Mouse (Mus musculus) myocyte (in vitro differentiated cells): Measurements from ENCODE around the gene Spint4. TPM values are rescaled to one million over a fixed set of nuclear protein-coding genes. Genes with fewer than 3 reads are reported as not detected.

Source experiments
- H3K27me3 ChIP-seq: one replicate; pipeline ENCODE4 v1.6.1; 2011; ENCODE audit not compliant: control insufficient read depth, insufficient read depth, insufficient read length
- H3K36me3 ChIP-seq: one replicate; pipeline ENCODE4 v1.6.1; 2011; ENCODE audit not compliant: control insufficient read depth, insufficient read depth
- H3K4me2 ChIP-seq: one replicate; pipeline ENCODE4 v1.6.1; 2011; ENCODE audit warnings: low read depth, control low read depth
- H3K4me3 ChIP-seq: one replicate; pipeline ENCODE4 v1.5.1; 2011; ENCODE audit warnings: mild to moderate bottlenecking, control low read depth, moderate library complexity
- H3K79me2 ChIP-seq: one replicate; pipeline ENCODE4 v1.6.1; 2011; ENCODE audit not compliant: control insufficient read depth, insufficient read depth
- H3ac ChIP-seq: one replicate; pipeline ENCODE4 v1.6.1; 2011; ENCODE audit not compliant: control insufficient read depth, insufficient read length
- CEBPB ChIP-seq: IDR thresholded peaks from 2 replicates; pipeline ENCODE4 v1.6.1; 2011; ENCODE audit warnings: mild to moderate bottlenecking, moderate library complexity; ENCODE audit not compliant: poor library complexity, insufficient read depth, severe bottlenecking
- E2F4 ChIP-seq: IDR thresholded peaks from one replicate; pipeline ENCODE4 v1.6.1; 2011; ENCODE audit warnings: mild to moderate bottlenecking, control low read depth, moderate library complexity; ENCODE audit not compliant: insufficient read depth
- MAX ChIP-seq: IDR thresholded peaks from one replicate; pipeline ENCODE4 v1.6.1; 2011; ENCODE audit warnings: low read depth, mild to moderate bottlenecking, control low read depth
- MYOD1 ChIP-seq, 3 experiments: IDR thresholded peaks; one replicate each; pipeline ENCODE4 v1.6.1; 2011; ENCODE audit warnings: control low read depth in 2 of 3, low read depth in 2 of 3, mild to moderate bottlenecking in 2 of 3, moderate library complexity in 1 of 3; ENCODE audit not compliant: insufficient read length in 2 of 3, control insufficient read depth in 1 of 3
- MYOG ChIP-seq, 3 experiments: IDR thresholded peaks; one replicate each; pipeline ENCODE4 v1.6.1; 2011; ENCODE audit warnings: control low read depth in 2 of 3, low read depth in 2 of 3, mild to moderate bottlenecking in 2 of 3; ENCODE audit not compliant: insufficient read length in 2 of 3, control insufficient read depth in 1 of 3, insufficient read depth in 1 of 3
- POLR2A ChIP-seq: IDR thresholded peaks from one replicate; pipeline ENCODE4 v1.6.1; 2011; ENCODE audit warnings: low read depth, mild to moderate bottlenecking, control low read depth, moderate library complexity; ENCODE audit not compliant: insufficient read length
- POLR2AphosphoS2 ChIP-seq: IDR thresholded peaks from one replicate; pipeline ENCODE4 v1.6.1; 2011; ENCODE audit warnings: low read depth, control low read depth; ENCODE audit not compliant: insufficient read length
- REST ChIP-seq: IDR thresholded peaks from one replicate; pipeline ENCODE4 v1.6.1; 2011; ENCODE audit warnings: mild to moderate bottlenecking, control low read depth, moderate library complexity; ENCODE audit not compliant: insufficient read depth, insufficient read length
- SRF ChIP-seq: IDR thresholded peaks from one replicate; pipeline ENCODE4 v1.6.1; 2011; ENCODE audit warnings: low read depth; ENCODE audit not compliant: control insufficient read depth, insufficient read length
- TCF12 ChIP-seq: IDR thresholded peaks from one replicate; pipeline ENCODE4 v1.6.1; 2011; ENCODE audit warnings: mild to moderate bottlenecking, control low read depth; ENCODE audit not compliant: poor library complexity, insufficient read depth, severe bottlenecking
- TCF3 ChIP-seq: IDR thresholded peaks from one replicate; pipeline ENCODE4 v1.6.1; 2011; ENCODE audit warnings: low read depth, control low read depth; ENCODE audit not compliant: insufficient read length
- USF1 ChIP-seq: IDR thresholded peaks from one replicate; pipeline ENCODE4 v1.6.1; 2011; ENCODE audit warnings: low read depth, mild to moderate bottlenecking, control low read depth, moderate library complexity
- polyA plus RNA-seq: library from polyadenylated mRNA; unstranded; fragments of >200 nt; fragmentation: generic; extraction: Trizol; gene quantifications from one replicate; pipeline ENCODE4 v1.2.1, GENCODE M21; 2012; ENCODE audit warnings: missing spikeins

Spint4 gene
- polyA plus RNA-seq, 1 experiment, result not detected

DNA sequence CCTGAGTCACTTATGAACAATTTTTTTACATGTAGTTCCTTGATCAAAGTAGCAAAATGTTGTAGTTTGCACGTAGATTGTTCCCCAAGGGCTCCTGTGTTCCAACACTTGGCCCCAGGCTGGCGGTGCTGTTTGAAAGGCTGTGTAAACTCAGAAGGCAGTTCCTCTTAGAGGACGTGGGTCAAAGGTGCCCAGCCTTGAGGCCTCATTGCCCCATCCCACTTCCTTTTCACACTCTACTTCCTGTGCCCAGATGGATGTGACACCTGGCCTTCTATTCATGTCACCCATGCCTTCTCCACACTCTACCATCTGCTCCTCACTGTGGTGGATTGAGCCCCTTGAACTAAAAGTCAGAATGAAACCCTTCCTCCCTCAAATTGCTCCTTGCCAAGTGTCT, 18.4 kb upstream of the Spint4 start:
- no peak overlapping the region for H3K4me3 ChIP-seq
- H3K36me3 ChIP-seq, result no peaks in the 10 kb centered on the region
- peaks cover 6% of the 10 kb centered on the region for H3K27me3 ChIP-seq
- no peak for TF ChIP-seq POLR2AphosphoS2
- TF ChIP-seq CEBPB, result no peak
- TF ChIP-seq MYOD1 (IDR thresholded peaks at IDR 0.05; ENCODE audit: control insufficient read depth in 1 of 3, insufficient read length in 2 of 3, low read depth in 2 of 3), result no peak
- TF ChIP-seq E2F4, result no peak
- no peak for TF ChIP-seq MAX
- TF ChIP-seq TCF3, result no peak
- no peak for TF ChIP-seq USF1
- no peak for TF ChIP-seq TCF12
- TF ChIP-seq MYOG (IDR thresholded peaks at IDR 0.05; ENCODE audit: control insufficient read depth in 1 of 3, insufficient read depth in 1 of 3, insufficient read length in 2 of 3, low read depth in 2 of 3), result no peak
- TF ChIP-seq SRF, result no peak
- no peak for TF ChIP-seq POLR2A
- no peak for TF ChIP-seq REST
- H3K4me2 ChIP-seq, result no peak overlapping the region
- no peaks in the 10 kb centered on the region for H3K79me2 ChIP-seq
- no peak overlapping the region for H3ac ChIP-seq

DNA sequence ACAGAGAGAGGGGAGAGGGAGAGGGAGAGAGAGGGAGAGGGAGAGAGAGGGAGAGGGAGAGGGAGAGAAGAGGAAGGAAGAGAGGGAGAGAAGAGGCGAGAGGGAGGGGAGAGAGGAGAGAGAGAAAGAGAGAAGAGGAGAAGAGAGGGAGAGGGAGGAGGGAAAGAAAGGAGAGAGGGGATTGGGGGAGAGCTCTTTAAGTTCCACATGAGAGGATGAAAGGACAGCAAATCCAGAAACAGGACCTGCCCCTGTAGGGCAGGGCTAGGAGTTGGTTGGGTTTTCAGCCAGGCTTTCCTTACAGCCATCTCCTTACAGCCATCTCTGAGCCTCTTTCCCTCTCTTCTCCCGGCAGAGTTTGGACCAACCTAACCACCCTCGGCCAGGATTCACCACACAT, 13.5 kb upstream of the Spint4 start, which contains the start of gene Wfdc13:
Gene Wfdc13, plus strand, starts transcription at position 301 of the 400 bp plus-strand sequence.
- H3K4me2 ChIP-seq, result no peak within 1 kb of the TSS
- H3K36me3 ChIP-seq, result no peaks in the 10 kb centered on the region
- no peak within 1 kb of the TSS for H3K4me3 ChIP-seq
- peaks cover 44% of the 10 kb centered on the region for H3K27me3 ChIP-seq
- no peaks in the 10 kb centered on the region for H3K79me2 ChIP-seq
- TF ChIP-seq MAX, result no peak
- H3ac ChIP-seq, result no peak within 1 kb of the TSS

DNA sequence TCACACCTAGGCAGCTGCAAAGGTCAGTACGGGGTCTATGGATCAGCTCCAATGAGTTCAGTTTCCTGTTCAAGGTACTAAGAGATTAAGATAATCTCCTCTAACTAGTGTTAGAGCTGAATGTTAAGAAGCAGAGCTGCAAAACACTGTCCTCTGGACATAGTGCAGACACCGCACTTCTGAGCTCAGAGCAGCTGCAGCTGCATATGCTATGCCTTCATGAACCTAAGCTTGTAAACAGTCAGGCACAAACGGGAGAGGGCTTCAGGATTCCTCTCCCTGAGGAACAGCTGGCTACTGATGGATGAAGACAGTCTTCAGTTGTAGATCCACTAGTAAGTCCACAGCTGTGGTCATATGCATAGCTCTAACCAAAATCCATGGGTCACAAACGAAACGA, 2.7 kb downstream of the Spint4 start:
- Histone ChIP-seq H3ac (no peak overlapping the region), H3K36me3 (no peaks in the 10 kb centered on the region), H3K79me2 (no peaks in the 10 kb centered on the region), H3K4me2 (no peak overlapping the region), H3K4me3 (no peak overlapping the region), H3K27me3 (peaks cover 18% of the 10 kb centered on the region)
- TF ChIP-seq E2F4, result no peak
- TF ChIP-seq TCF3, result no peak
- TF ChIP-seq MYOG (IDR thresholded peaks at IDR 0.05; ENCODE audit: control insufficient read depth in 1 of 3, insufficient read depth in 1 of 3, insufficient read length in 2 of 3, low read depth in 2 of 3), result no peak
- TF ChIP-seq SRF, result no peak
- TF ChIP-seq MYOD1 (IDR thresholded peaks at IDR 0.05; ENCODE audit: control insufficient read depth in 1 of 3, insufficient read length in 2 of 3, low read depth in 2 of 3), result no peak
- TF ChIP-seq CEBPB, result no peak
- no peak for TF ChIP-seq MAX
- TF ChIP-seq REST, result no peak
- TF ChIP-seq USF1, result no peak
- TF ChIP-seq POLR2AphosphoS2, result no peak
- no peak for TF ChIP-seq POLR2A
- no peak for TF ChIP-seq TCF12

DNA sequence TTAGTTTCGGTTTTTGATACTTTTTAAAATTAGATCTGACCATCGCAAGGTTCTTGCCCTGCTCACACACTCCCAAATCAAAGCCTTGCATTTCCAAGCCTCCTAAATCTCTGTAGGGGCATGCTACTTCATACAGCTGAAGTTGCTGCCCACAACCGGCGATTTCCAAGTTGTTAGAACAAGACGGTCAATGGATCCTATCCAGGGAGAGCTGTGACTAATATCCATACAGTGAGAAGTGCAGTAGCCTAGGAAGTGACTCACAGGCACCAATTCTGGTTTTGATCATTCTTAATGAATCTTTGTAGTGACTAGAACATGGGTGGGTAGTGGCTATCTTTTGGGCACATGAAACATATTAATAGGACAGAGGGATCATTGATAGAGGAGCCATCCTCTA, 3.5 kb downstream of the Spint4 start:
- no peak overlapping the region for H3K4me2 ChIP-seq
- H3ac ChIP-seq, result no peak overlapping the region
- H3K36me3 ChIP-seq, result no peaks in the 10 kb centered on the region
- H3K79me2 ChIP-seq, result no peaks in the 10 kb centered on the region
- TF ChIP-seq POLR2AphosphoS2 (no peak), TCF3 (no peak), E2F4 (no peak), USF1 (no peak), TCF12 (no peak), MAX (no peak), POLR2A (no peak), MYOD1 (IDR thresholded peaks at IDR 0.05; ENCODE audit: control insufficient read depth in 1 of 3, insufficient read length in 2 of 3, low read depth in 2 of 3) (no peak), REST (no peak), MYOG (IDR thresholded peaks at IDR 0.05; ENCODE audit: control insufficient read depth in 1 of 3, insufficient read depth in 1 of 3, insufficient read length in 2 of 3, low read depth in 2 of 3) (no peak), CEBPB (no peak), SRF (no peak)
- H3K4me3 ChIP-seq, result no peak overlapping the region
- H3K27me3 ChIP-seq, result peaks cover 18% of the 10 kb centered on the region

DNA sequence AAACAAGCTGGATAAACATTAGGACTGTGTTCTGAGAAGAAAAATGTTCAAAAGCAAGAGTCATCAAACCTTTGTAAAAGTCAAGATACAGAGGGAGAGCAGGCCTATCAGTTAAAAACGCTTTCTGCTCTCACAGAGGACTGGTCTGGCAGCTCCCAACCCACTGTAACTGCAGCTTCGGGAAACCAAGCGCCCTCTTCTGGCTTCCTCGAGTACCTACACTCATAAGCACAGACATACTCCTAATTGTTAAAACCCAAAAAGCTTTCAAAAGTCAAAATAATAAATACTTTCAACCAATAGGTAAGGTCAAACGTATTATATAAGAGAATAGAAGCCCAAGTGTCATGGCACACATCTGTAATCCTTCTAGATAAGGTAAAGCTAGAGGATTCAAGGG, 5.9 kb downstream of the Spint4 start:
- no peak for TF ChIP-seq TCF12
- no peak for TF ChIP-seq MYOG (IDR thresholded peaks at IDR 0.05; ENCODE audit: control insufficient read depth in 1 of 3, insufficient read depth in 1 of 3, insufficient read length in 2 of 3, low read depth in 2 of 3)
- TF ChIP-seq REST, result no peak
- no peak for TF ChIP-seq TCF3
- TF ChIP-seq POLR2AphosphoS2, result no peak
- no peak for TF ChIP-seq SRF
- no peak for TF ChIP-seq MAX
- TF ChIP-seq POLR2A, result no peak
- no peak for TF ChIP-seq MYOD1 (IDR thresholded peaks at IDR 0.05; ENCODE audit: control insufficient read depth in 1 of 3, insufficient read length in 2 of 3, low read depth in 2 of 3)
- no peak for TF ChIP-seq CEBPB
- TF ChIP-seq E2F4, result no peak
- Histone ChIP-seq H3K27me3 (peaks cover 13% of the 10 kb centered on the region), H3ac (no peak overlapping the region), H3K4me2 (no peak overlapping the region), H3K4me3 (no peak overlapping the region), H3K79me2 (no peaks in the 10 kb centered on the region), H3K36me3 (no peaks in the 10 kb centered on the region)
